Mouse (Mus musculus): Measurements from ENCODE around the gene Gm17087.

Gene Gm17087

GRCm38 (mm10) chr17:8541974-8542538 is 24.7 kb downstream of the Gm17087 start:
- DNase-seq, result no peak

GRCm38 (mm10) chr17:8538102-8538501 is 28.6 kb downstream of the Gm17087 start:
- DNase-seq, result no peak

GRCm38 (mm10) chr17:8536522-8536921 is 30.2 kb downstream of the Gm17087 start:
- no peak for DNase-seq

- DNase-seq, result no peak
Measured at GRCm38 (mm10) chr17:8533828-8534227, 32.9 kb downstream of the Gm17087 start.

- DNase-seq, result no peak
Measured at GRCm38 (mm10) chr17:8532609-8533008, 34.1 kb downstream of the Gm17087 start.

- DNase-seq, result no peak
Measured at GRCm38 (mm10) chr17:8528641-8529040, 38.1 kb downstream of the Gm17087 start.

- no peak for DNase-seq
Measured at GRCm38 (mm10) chr17:8526815-8527261, 39.9 kb downstream of the Gm17087 start.

GRCm38 (mm10) chr17:8525971-8526740 is 40.6 kb downstream of the Gm17087 start:
- DNase-seq, result no peak

- DNase-seq, result no peak
Measured at GRCm38 (mm10) chr17:8525225-8525721, 41.5 kb downstream of the Gm17087 start, which contains the start of gene Pde10a. Pde10a (plus strand) TSS chr17:8525372.

GRCm38 (mm10) chr17:8524387-8525165 is 42.2 kb downstream of the Gm17087 start:
- peak; percentile 62 to 67 for DNase-seq

GRCm38 (mm10) chr17:8523986-8524385 is 42.8 kb downstream of the Gm17087 start:
- DNase-seq, result no peak

GRCm38 (mm10) chr17:8516006-8516405 is 50.7 kb downstream of the Gm17087 start:
- no peak for DNase-seq
